20 mouse cellular contexts compared by ENCODE assay signal in the genomic region with DNA sequence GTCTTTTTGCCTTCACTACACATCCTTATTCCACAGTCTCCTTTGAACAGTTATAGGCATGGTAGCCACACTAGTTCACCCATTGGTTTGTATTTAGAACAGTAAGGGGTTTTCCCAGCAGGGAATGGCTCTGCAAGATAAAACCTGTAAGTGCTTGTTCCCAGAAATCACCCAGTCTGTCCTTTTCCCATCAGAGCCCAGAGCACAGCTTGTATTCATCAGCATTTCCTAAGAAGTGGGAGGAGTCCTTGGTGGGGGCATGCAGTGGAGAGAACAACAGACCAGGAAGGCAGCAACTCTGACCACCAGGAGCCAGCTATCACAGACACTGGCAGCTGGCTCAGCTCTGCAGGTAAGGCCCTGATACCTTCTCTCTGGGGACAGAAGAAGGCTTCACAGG. TPM values are rescaled to one million over a fixed set of nuclear protein-coding genes. Genes with fewer than 3 reads are reported as not detected.
DNase-seq lines count a peak whose midpoint lies in the region; ATAC-seq and TF ChIP-seq lines count a peak whose summit lies in the region.
"Had no signal": no experiment of that assay in that cellular context is flagged by ENCODE, and none has a peak within 500 bp of the region (broad histone marks: within the 10 kb centered on the region; RNA-seq: fewer than 3 reads in every experiment).

A gene (plus strand): TSS at position 260 of the 400 bp plus-strand sequence.

- no peak within 1 kb of the TSS for H3K4me3 ChIP-seq in forebrain, embryonic 11.5 days (ENCODE audit: low read depth, low read length)
- H3K4me3 ChIP-seq in forebrain, embryonic 13.5 days, result no peak within 1 kb of the TSS
- H3K4me3 ChIP-seq in liver, postnatal 0 days (ENCODE audit: low read depth, low read length), result no peak within 1 kb of the TSS
- no peak within 1 kb of the TSS for H3K4me3 ChIP-seq in liver, embryonic 12.5 days
- no peak within 1 kb of the TSS for H3K4me3 ChIP-seq in ES-Bruce4 (ENCODE audit: low read depth, low read length)
- no peak within 1 kb of the TSS for H3K4me3 ChIP-seq in embryonic facial prominence, embryonic 11.5 days (ENCODE audit: low read depth, low read length)
- H3K4me3 ChIP-seq: embryonic facial prominence, embryonic 12.5 days; hindbrain, embryonic 15.5 days; lung, embryonic 15.5 days; stomach, embryonic 15.5 days had no signal

- peak; percentile 84 for TF ChIP-seq EP300 in liver, postnatal 0 days (IDR thresholded peaks at IDR 0.05; ENCODE audit: low read depth)
- 0 out of 2 replicates have a peak, but pooled peaks have one; percentile 51 for TF ChIP-seq EP300 in ES-Bruce4 (IDR thresholded peaks at IDR 0.05; ENCODE audit: insufficient read depth, low read depth, low read length)

- ATAC-seq in forebrain, embryonic 11.5 days (replicated peaks; ENCODE audit: low FRiP score), result no peak
- ATAC-seq in forebrain, embryonic 13.5 days, result no peak
- peak; percentile 48 for ATAC-seq in liver, postnatal 0 days
- no peak for ATAC-seq in liver, embryonic 12.5 days
- ATAC-seq in embryonic facial prominence, embryonic 11.5 days (replicated peaks; ENCODE audit: insufficient number of reproducible peaks, low FRiP score, low TSS enrichment, low read depth), result no peak
- ATAC-seq: activated CD4-positive, CD25-positive, alpha-beta regulatory T cell, adult 4 months had no signal

- no peak within 1 kb of the TSS for H3K9ac ChIP-seq in forebrain, embryonic 11.5 days (ENCODE audit: low read length)
- no peak within 1 kb of the TSS for H3K9ac ChIP-seq in forebrain, embryonic 13.5 days
- H3K9ac ChIP-seq in liver, postnatal 0 days (replicated peaks), result no peak within 1 kb of the TSS
- no peak within 1 kb of the TSS for H3K9ac ChIP-seq in liver, embryonic 12.5 days
- H3K9ac ChIP-seq in ES-Bruce4 (ENCODE audit: low read depth, poor library complexity, severe bottlenecking), result no peak within 1 kb of the TSS
- H3K9ac ChIP-seq in embryonic facial prominence, embryonic 11.5 days (replicated peaks; ENCODE audit: low read length), result no peak within 1 kb of the TSS
- H3K9ac ChIP-seq: embryonic facial prominence, embryonic 12.5 days; hindbrain, embryonic 15.5 days; lung, embryonic 15.5 days; stomach, embryonic 15.5 days had no signal

- no peaks in the 10 kb centered on the region; the same call in 1 of the 2 replicates for H3K4me1 ChIP-seq in forebrain, embryonic 11.5 days (replicated peaks; ENCODE audit: control insufficient read depth, insufficient read depth, low read length)
- no peaks in the 10 kb centered on the region for H3K4me1 ChIP-seq in forebrain, embryonic 13.5 days
- no peaks in the 10 kb centered on the region; the same call in 1 of the 2 replicates for H3K4me1 ChIP-seq in liver, postnatal 0 days (ENCODE audit: insufficient read depth)
- H3K4me1 ChIP-seq in liver, embryonic 12.5 days, result no peaks in the 10 kb centered on the region
- no peaks in the 10 kb centered on the region for H3K4me1 ChIP-seq in ES-Bruce4 (ENCODE audit: control insufficient read depth, insufficient read depth, low read length)
- H3K4me1 ChIP-seq in embryonic facial prominence, embryonic 11.5 days (ENCODE audit: control insufficient read depth, insufficient read depth, low read length), result no peaks in the 10 kb centered on the region
- H3K4me1 ChIP-seq: embryonic facial prominence, embryonic 12.5 days; hindbrain, embryonic 15.5 days; lung, embryonic 15.5 days; stomach, embryonic 15.5 days had no signal

- no peaks in the 10 kb centered on the region for H3K36me3 ChIP-seq in forebrain, embryonic 11.5 days (ENCODE audit: control insufficient read depth, insufficient read depth, low read length)
- no peaks in the 10 kb centered on the region for H3K36me3 ChIP-seq in forebrain, embryonic 13.5 days (ENCODE audit: poor library complexity, severe bottlenecking)
- no peaks in the 10 kb centered on the region for H3K36me3 ChIP-seq in liver, postnatal 0 days (replicated peaks; ENCODE audit: insufficient read depth, low read length)
- no peaks in the 10 kb centered on the region for H3K36me3 ChIP-seq in liver, embryonic 12.5 days
- H3K36me3 ChIP-seq in ES-Bruce4 (ENCODE audit: control insufficient read depth, insufficient read depth, low read length, poor library complexity, severe bottlenecking), result no peaks in the 10 kb centered on the region
- H3K36me3 ChIP-seq in embryonic facial prominence, embryonic 11.5 days (replicated peaks; ENCODE audit: control insufficient read depth, insufficient read depth, low read depth, low read length), result no peaks in the 10 kb centered on the region
- H3K36me3 ChIP-seq: embryonic facial prominence, embryonic 12.5 days; G1E; hindbrain, embryonic 15.5 days; lung, embryonic 15.5 days; stomach, embryonic 15.5 days had no signal

- no peak within 1 kb of the TSS for H3K27ac ChIP-seq in forebrain, embryonic 11.5 days (ENCODE audit: low read depth, low read length)
- no peak within 1 kb of the TSS for H3K27ac ChIP-seq in forebrain, embryonic 13.5 days
- peak within 1 kb of the TSS; percentile 39; the same call in 1 of the 2 replicates for H3K27ac ChIP-seq in liver, postnatal 0 days (ENCODE audit: low read depth)
- no peak within 1 kb of the TSS for H3K27ac ChIP-seq in liver, embryonic 12.5 days
- H3K27ac ChIP-seq in ES-Bruce4 (ENCODE audit: insufficient read depth, low read length), result no peak within 1 kb of the TSS
- H3K27ac ChIP-seq in embryonic facial prominence, embryonic 11.5 days (replicated peaks; ENCODE audit: low read depth, low read length), result no peak within 1 kb of the TSS
- H3K27ac ChIP-seq: embryonic facial prominence, embryonic 12.5 days; hindbrain, embryonic 15.5 days; lung, embryonic 15.5 days; stomach, embryonic 15.5 days had no signal

- H3K27me3 ChIP-seq in forebrain, embryonic 11.5 days (ENCODE audit: control insufficient read depth, insufficient read depth, low read length), result no peaks in the 10 kb centered on the region
- no peaks in the 10 kb centered on the region for H3K27me3 ChIP-seq in forebrain, embryonic 13.5 days
- H3K27me3 ChIP-seq in liver, postnatal 0 days (ENCODE audit: insufficient read depth, low read length), result no peaks in the 10 kb centered on the region
- H3K27me3 ChIP-seq in liver, embryonic 12.5 days (replicated peaks), result no peaks in the 10 kb centered on the region
- no peaks in the 10 kb centered on the region for H3K27me3 ChIP-seq in ES-Bruce4 (ENCODE audit: control insufficient read depth, insufficient read depth, low read length, poor library complexity, severe bottlenecking)
- no peaks in the 10 kb centered on the region for H3K27me3 ChIP-seq in embryonic facial prominence, embryonic 11.5 days (ENCODE audit: control insufficient read depth, insufficient read depth, low read length)
- H3K27me3 ChIP-seq: embryonic facial prominence, embryonic 12.5 days; hindbrain, embryonic 15.5 days; lung, embryonic 15.5 days; stomach, embryonic 15.5 days had no signal

- TF ChIP-seq CTCF in liver, postnatal 0 days (IDR thresholded peaks at IDR 0.05; ENCODE audit: low read depth), result no peak
- no peak for TF ChIP-seq CTCF in ES-Bruce4 (IDR thresholded peaks at IDR 0.05; ENCODE audit: low read depth, low read length)

- no peak for TF ChIP-seq POLR2A in ES-Bruce4 (IDR thresholded peaks at IDR 0.05; ENCODE audit: insufficient read depth, low read length)

- H3K9me3 ChIP-seq in forebrain, embryonic 11.5 days (ENCODE audit: control insufficient read depth, low read length), result no peaks in the 10 kb centered on the region
- H3K9me3 ChIP-seq in forebrain, embryonic 13.5 days (replicated peaks), result no peaks in the 10 kb centered on the region
- no peaks in the 10 kb centered on the region for H3K9me3 ChIP-seq in liver, postnatal 0 days (ENCODE audit: low read length)
- H3K9me3 ChIP-seq in liver, embryonic 12.5 days (replicated peaks), result no peaks in the 10 kb centered on the region
- no peaks in the 10 kb centered on the region for H3K9me3 ChIP-seq in ES-Bruce4 (replicated peaks; ENCODE audit: control insufficient read depth, insufficient read depth, low read length, poor library complexity, severe bottlenecking)
- H3K9me3 ChIP-seq in embryonic facial prominence, embryonic 11.5 days (replicated peaks; ENCODE audit: control insufficient read depth, low read length), result no peaks in the 10 kb centered on the region
- H3K9me3 ChIP-seq: embryonic facial prominence, embryonic 12.5 days; hindbrain, embryonic 15.5 days; lung, embryonic 15.5 days; stomach, embryonic 15.5 days had no signal

- no peak within 1 kb of the TSS for H3K4me2 ChIP-seq in forebrain, embryonic 11.5 days (ENCODE audit: low read depth, low read length, severe bottlenecking)
- H3K4me2 ChIP-seq in forebrain, embryonic 13.5 days, result no peak within 1 kb of the TSS
- no peak within 1 kb of the TSS for H3K4me2 ChIP-seq in liver, postnatal 0 days (ENCODE audit: low read depth, low read length)
- H3K4me2 ChIP-seq in liver, embryonic 12.5 days, result no peak within 1 kb of the TSS
- H3K4me2 ChIP-seq in embryonic facial prominence, embryonic 11.5 days (ENCODE audit: low read depth, low read length), result no peak within 1 kb of the TSS
- H3K4me2 ChIP-seq: embryonic facial prominence, embryonic 12.5 days; hindbrain, embryonic 15.5 days; lung, embryonic 15.5 days; stomach, embryonic 15.5 days had no signal

- peak; percentile 32 for DNase-seq in forebrain, embryonic 11.5 days (ENCODE audit: low spot score)
- DNase-seq in liver, postnatal 0 days, result no peak
- DNase-seq in embryonic facial prominence, embryonic 11.5 days (ENCODE audit: low spot score), result peak; percentile 18
- DNase-seq in MN1 (ENCODE audit: low spot score), result no peak
- no peak for DNase-seq in cerebellum, adult 11-12 months
- DNase-seq: cerebellum, postnatal 14 days; gastrocnemius, postnatal 36 days; kidney, adult 11 months; midbrain, embryonic 14.5 days; right cerebral cortex, adult 18-20 months had no signal

RNA-seq across cellular contexts. Expression of the gene that starts here (rescaled TPM):
- polyA plus RNA-seq in forebrain, embryonic 11.5 days (2014; fragmentation: Nextera tagmentation; extraction: Ambion mirVana), result 0.09 TPM in 1 of 2 replicates, not detected in the other
- not detected in 2 replicates for polyA plus RNA-seq in forebrain, embryonic 13.5 days (2015; fragmentation: Nextera tagmentation; extraction: Ambion mirVana)
- 0.44 and 0.95 TPM in 2 replicates for polyA plus RNA-seq in liver, postnatal 0 days (2015; fragmentation: Nextera tagmentation; extraction: Ambion mirVana)
- 0.10 and 0.15 TPM in 2 replicates for polyA plus RNA-seq in liver, embryonic 12.5 days (2016; fragmentation: Nextera tagmentation; extraction: Ambion mirVana)
- 1.1 and 2.3 TPM in 2 replicates for polyA plus RNA-seq in ES-Bruce4 (2011; ENCODE audit: insufficient read depth, insufficient read length, low read depth, missing spikeins)
- polyA plus RNA-seq in embryonic facial prominence, embryonic 11.5 days (2014; fragmentation: Nextera tagmentation; extraction: Ambion mirVana), result not detected in 2 replicates
- polyA plus RNA-seq: activated CD4-positive, CD25-positive, alpha-beta regulatory T cell, adult 4 months; G1E; heart, embryonic 14.5 days; hindbrain, embryonic 15.5 days; midbrain, embryonic 14.5 days had no signal

Comparison
In these comparisons a context has a peak if more than half of its experiments do, and no peak if none do; other contexts are left out.
1. Peak in DNase-seq in forebrain, embryonic 11.5 days; RNA of the gene not detected or under 1 TPM.
2. Peak in ATAC-seq and H3K27ac ChIP-seq in liver, postnatal 0 days; RNA of the gene not detected or under 1 TPM.
3. Peak in DNase-seq in embryonic facial prominence, embryonic 11.5 days; RNA of the gene not detected or under 1 TPM.